Mouse (Mus musculus) midbrain, postnatal 0 days (tissue): Measurements from ENCODE around the gene Lrp10. TPM values are rescaled to one million over a fixed set of nuclear protein-coding genes. Genes with fewer than 3 reads are reported as not detected.
A peak's percentile ranks its signal among the peaks of the same experiment; 100 is the strongest.

ENCODE experiments used
- ATAC-seq: fragments of 200-750 bp; cut with Nextera tagmentation; 2 replicates; pipeline ENCODE4 v1.8.0; 2017; ENCODE audit warnings: moderate number of reproducible peaks, mild to moderate bottlenecking, moderate TSS enrichment, moderate library complexity; ENCODE audit not compliant: low FRiP score
- DNase-seq: peaks from one replicate; pipeline ENCODE4 v3.0.0-alpha.2; 2015; ENCODE audit warnings: low spot score
- H3K27ac ChIP-seq: fragments of 300-500 bp; sonication (generic); 2 replicates; pipeline ENCODE4 v1.5.1; 2014; ENCODE audit warnings: low read depth, mild to moderate bottlenecking, low read length, mixed read lengths
- H3K27me3 ChIP-seq: fragments of 300-500 bp; sonication (generic); 2 replicates; pipeline ENCODE4 v1.6.1; 2014; ENCODE audit warnings: low read length, control low read depth, mixed read lengths; ENCODE audit not compliant: insufficient read depth
- H3K36me3 ChIP-seq: fragments of 300-500 bp; sonication (generic); 2 replicates; pipeline ENCODE4 v1.6.1; 2014; ENCODE audit warnings: low read length, control low read depth, mixed read lengths; ENCODE audit not compliant: insufficient read depth
- H3K4me1 ChIP-seq: fragments of 300-500 bp; sonication (generic); 2 replicates; pipeline ENCODE4 v1.6.1; 2014; ENCODE audit warnings: mild to moderate bottlenecking, control low read depth, antibody characterized with exemption, low read length, mixed read lengths; ENCODE audit not compliant: insufficient read depth
- H3K4me2 ChIP-seq: fragments of 300-500 bp; sonication (generic); 2 replicates; pipeline ENCODE4 v1.6.1; 2014; ENCODE audit warnings: low read depth, mild to moderate bottlenecking, low read length, mixed read lengths; ENCODE audit not compliant: poor library complexity, severe bottlenecking
- H3K4me3 ChIP-seq: fragments of 300-500 bp; sonication (generic); 2 replicates; pipeline ENCODE4 v1.5.1; 2014; ENCODE audit warnings: low read depth, mild to moderate bottlenecking, low read length, moderate library complexity
- H3K9ac ChIP-seq: fragments of 300-500 bp; sonication (generic); replicated peaks from 2 replicates; pipeline ENCODE4 v1.6.1; 2014; ENCODE audit warnings: mild to moderate bottlenecking, low read length, moderate library complexity, mixed read lengths; ENCODE audit not compliant: poor library complexity, severe bottlenecking
- H3K9me3 ChIP-seq: fragments of 300-500 bp; sonication (generic); 2 replicates; pipeline ENCODE4 v1.6.1; 2016; ENCODE audit warnings: low read length, control low read depth
- CTCF ChIP-seq: IDR thresholded peaks from 2 replicates; pipeline ENCODE4 v1.5.1; 2016; ENCODE audit warnings: antibody characterized with exemption, mild to moderate bottlenecking
- WGBS: fragments of 180-500 bp; shearing (Covaris S2); extraction: QIAGEN DNeasy Blood & Tissue Kit; methylation state at CpG from one replicate; pipeline ENCODE4 v1.1.7; 2014; 5-methylcytosine and 5-hydroxymethylcytosine counted together
- polyA plus RNA-seq: library from polyadenylated mRNA; unstranded; fragments of >200 nt; fragmentation: Nextera tagmentation; extraction: Ambion mirVana; gene quantifications from 2 replicates; pipeline ENCODE4 v1.2.1, GENCODE M21; 2015
- total RNA-seq: library from RNA; depleted of rRNA; stranded (reverse); fragments of >200 nt; gene quantifications from 2 replicates; pipeline ENCODE4 v1.2.3, GENCODE M21; 2014

The Lrp10 gene
- total and polyA plus RNA-seq, 2 experiments from 2014 or later: 29.7 to 42.1 TPM

DNA sequence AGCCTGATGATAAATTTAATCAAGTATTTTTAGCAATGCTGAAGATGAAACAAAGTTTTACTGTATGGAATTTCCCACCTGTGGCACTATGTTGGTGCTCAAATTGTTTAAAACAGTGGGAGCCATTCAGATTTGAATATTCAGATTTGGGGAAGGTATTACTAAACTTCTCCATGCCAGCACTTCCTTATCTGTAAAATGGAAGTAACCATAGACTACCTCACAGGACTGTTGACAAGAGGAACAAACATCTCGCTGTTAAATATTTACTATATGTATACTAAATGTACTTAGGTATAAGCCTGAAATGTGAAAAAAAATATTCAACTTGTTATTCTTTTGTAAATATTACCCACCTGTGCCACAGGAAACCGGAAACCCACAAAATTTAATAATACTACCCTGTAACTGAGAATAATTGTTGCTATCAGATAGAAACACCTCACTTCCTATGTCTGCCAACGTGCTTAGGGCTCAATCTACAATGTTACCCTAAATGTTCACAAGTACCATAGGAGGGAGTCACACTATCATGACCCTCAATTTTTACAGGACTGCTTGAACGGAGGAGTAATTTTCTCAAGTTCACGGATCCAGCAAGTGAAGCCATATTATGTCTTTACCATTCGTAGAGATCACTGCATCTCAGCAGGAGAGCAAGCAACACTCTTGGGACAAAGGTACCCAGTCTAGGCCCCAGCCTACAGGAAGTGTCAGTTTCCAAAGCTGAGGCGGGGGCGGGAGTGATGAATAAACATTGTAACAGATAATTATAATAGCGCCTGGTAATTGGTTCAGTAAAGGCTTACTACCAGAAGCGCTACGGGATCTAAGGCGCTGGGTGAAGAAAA lies 604 bp upstream of the Lrp10 start:
- Histone ChIP-seq H3K9me3 (no peaks in the 10 kb centered on the region), H3K4me1 (no peaks in the 10 kb centered on the region), H3K36me3 (peaks cover 7% of the 10 kb centered on the region; the same call in 1 of the 2 replicates), H3K9ac (peak overlapping the region; percentile 53), H3K27ac (0 out of 2 replicates have a peak overlapping the region, but pooled peaks have one; percentile 2), H3K27me3 (no peaks in the 10 kb centered on the region), H3K4me3 (peak overlapping the region; percentile 50), H3K4me2 (peak overlapping the region; percentile 85)
- ATAC-seq (peak; percentile 14; the same call in 1 of the 2 replicates), DNase-seq (no peak)
- 14% methylated on average over 12 of the region's 12 CpGs for WGBS
- TF ChIP-seq CTCF: no peak

DNA sequence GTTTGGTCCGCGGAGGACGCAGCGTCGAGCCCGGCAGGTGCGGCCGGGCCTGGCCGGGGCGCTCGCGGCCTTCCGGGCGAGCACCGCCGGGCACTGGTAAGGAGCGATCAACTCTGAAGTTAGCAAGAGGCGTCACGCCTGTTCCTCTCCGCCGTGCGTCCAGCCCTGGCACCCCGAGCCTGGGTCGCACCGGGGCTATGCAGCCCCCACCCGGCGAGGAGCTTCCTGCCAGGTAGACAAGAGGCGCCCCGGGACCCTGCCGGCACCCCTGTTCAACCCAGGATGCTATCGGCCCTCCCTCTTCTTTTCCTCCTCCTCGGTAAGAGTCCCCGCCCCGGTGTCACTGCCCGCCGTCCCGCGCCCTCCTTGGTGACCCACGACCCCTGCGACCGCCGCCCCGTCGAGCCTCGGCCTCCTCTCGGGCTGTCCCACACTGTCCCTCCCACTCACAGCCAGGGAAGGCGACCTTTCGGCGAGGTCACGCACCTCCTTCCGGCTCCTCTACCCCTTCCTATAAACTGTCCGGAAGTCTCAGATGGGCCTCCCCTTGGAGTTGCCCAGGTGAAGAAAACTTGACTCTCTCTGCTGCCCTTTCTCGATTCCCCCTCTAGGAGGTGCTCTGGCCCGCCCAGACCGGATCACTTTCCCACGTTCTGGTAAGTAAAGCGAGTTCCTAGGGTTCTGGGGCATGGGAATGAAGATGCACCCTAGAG lies 512 bp downstream of the Lrp10 start:
- ATAC-seq (peak; percentile 59), DNase-seq (peak; percentile 68)
- under 1% methylated on average over 57 of the region's 57 CpGs for WGBS
- H3K9ac ChIP-seq: peak overlapping the region; percentile 53
- H3K4me3 ChIP-seq: peak overlapping the region; percentile 50
- H3K36me3 ChIP-seq: peaks cover 18% of the 10 kb centered on the region
- H3K27ac ChIP-seq: peak overlapping the region; percentile 3; the same call in 1 of the 2 replicates
- no peaks in the 10 kb centered on the region for H3K4me1 ChIP-seq
- H3K9me3 ChIP-seq: no peaks in the 10 kb centered on the region
- no peaks in the 10 kb centered on the region for H3K27me3 ChIP-seq
- peak overlapping the region; percentile 85 for H3K4me2 ChIP-seq
- peak; percentile 71 for TF ChIP-seq CTCF

DNA sequence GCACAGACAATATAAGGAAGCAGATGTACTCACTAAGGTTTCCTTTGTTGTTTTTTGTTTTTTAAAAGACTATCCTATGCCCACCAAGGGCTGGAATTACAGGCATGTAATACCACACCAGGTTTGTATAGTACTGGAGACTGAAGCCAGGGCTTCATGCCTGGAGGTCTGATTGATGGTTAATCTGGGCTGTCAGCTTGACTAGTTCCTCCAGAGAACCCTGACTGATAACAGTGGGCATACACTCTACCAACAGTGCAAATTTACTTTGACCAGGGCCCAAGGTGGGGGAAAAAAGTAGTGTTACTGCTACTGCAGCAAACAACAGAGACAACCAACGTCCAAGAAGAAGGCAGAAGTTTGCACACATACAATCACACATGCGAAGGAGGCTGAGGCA lies 7.5 kb downstream of the Lrp10 start:
- Histone ChIP-seq H3K9me3 (no peaks in the 10 kb centered on the region), H3K36me3 (peaks cover 26% of the 10 kb centered on the region), H3K4me2 (no peak overlapping the region), H3K4me1 (peaks cover 5% of the 10 kb centered on the region; the same call in 1 of the 2 replicates), H3K27me3 (no peaks in the 10 kb centered on the region), H3K27ac (no peak overlapping the region), H3K9ac (no peak overlapping the region), H3K4me3 (no peak overlapping the region)
- WGBS: 96% methylated on average over 2 of the region's 2 CpGs
- ATAC-seq: no peak
- TF ChIP-seq CTCF: no peak
- no peak for DNase-seq

DNA sequence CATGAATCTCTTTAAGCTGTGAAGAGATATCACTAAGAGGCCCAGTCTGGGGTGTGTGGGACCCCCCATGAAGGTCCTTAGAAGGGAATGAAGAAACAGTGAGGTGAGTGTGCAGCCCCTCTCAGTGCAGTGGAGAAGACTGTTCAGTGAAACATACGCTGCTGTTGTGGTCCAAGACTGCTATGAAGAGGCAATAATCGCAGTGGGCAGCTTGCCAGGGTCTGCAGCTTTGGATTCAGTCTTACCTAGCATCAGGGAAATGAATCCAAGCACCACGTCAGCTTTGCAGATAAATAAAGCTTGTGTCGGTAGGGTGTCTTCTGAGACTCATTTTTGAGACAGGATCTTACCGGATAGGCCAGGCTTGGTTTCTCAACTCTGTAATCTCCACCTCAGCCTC lies 8.7 kb downstream of the Lrp10 start:
- ATAC-seq (no peak), DNase-seq (peak; percentile 64)
- H3K9ac ChIP-seq: no peak overlapping the region
- no peak overlapping the region for H3K27ac ChIP-seq
- no peak overlapping the region for H3K4me3 ChIP-seq
- no peak for TF ChIP-seq CTCF
- no peak overlapping the region for H3K4me2 ChIP-seq
- peaks cover 26% of the 10 kb centered on the region for H3K36me3 ChIP-seq
- peaks cover 9% of the 10 kb centered on the region for H3K4me1 ChIP-seq
- WGBS: 64% methylated on average over 5 of the region's 5 CpGs
- H3K27me3 ChIP-seq: no peaks in the 10 kb centered on the region
- no peaks in the 10 kb centered on the region for H3K9me3 ChIP-seq

- Histone ChIP-seq H3K27ac (no peak overlapping the region), H3K27me3 (no peaks in the 10 kb centered on the region), H3K36me3 (peaks cover 5% of the 10 kb centered on the region; the same call in 1 of the 2 replicates), H3K4me2 (no peak overlapping the region), H3K4me3 (no peak overlapping the region), H3K9ac (no peak overlapping the region), H3K4me1 (peaks cover 9% of the 10 kb centered on the region), H3K9me3 (no peaks in the 10 kb centered on the region)
- DNase-seq (peak; percentile 11), ATAC-seq (no peak)
- TF ChIP-seq CTCF: no peak
- WGBS: 75% methylated on average over 5 of the region's 5 CpGs
Observed at GRCm38 (mm10) chr14:54474744-54475143, 10.8 kb downstream of the Lrp10 start.
